Mouse (Mus musculus): ENCODE measurements around the gene Sstr5. TPM values are rescaled to one million over a fixed set of nuclear protein-coding genes. Genes with fewer than 3 reads are reported as not detected.

Sstr5 gene
- polyA plus RNA-seq, 1 experiment from 2014 or later: 0.93 TPM

- Histone ChIP-seq H3K9ac (replicated peaks) (no peak overlapping the region), H3K27ac (replicated peaks) (no peak overlapping the region), H3K4me2 (peak overlapping the region; percentile 23), H3K27me3 (replicated peaks) (peaks cover 39% of the 10 kb centered on the region), H3K4me1 (peaks cover 18% of the 10 kb centered on the region), H3K4me3 (replicated peaks) (no peak overlapping the region), H3K36me3 (no peaks in the 10 kb centered on the region), H3K9me3 (replicated peaks) (no peaks in the 10 kb centered on the region)
- peak; percentile 35; the same call in 1 of the 2 replicates for ATAC-seq (ENCODE audit: low FRiP score)
- WGBS: 32% methylated on average over 8 of the region's 8 CpGs
Measured at GRCm38 (mm10) chr17:25471418-25471817, 25.7 kb downstream of the Sstr5 start.

GRCm38 (mm10) chr17:25469798-25470197, 27.3 kb downstream of the Sstr5 start:
- ATAC-seq (ENCODE audit: low FRiP score): peak; percentile 61
- H3K9ac ChIP-seq (replicated peaks): no peak overlapping the region

GRCm38 (mm10) chr17:25468301-25468700, 28.8 kb downstream of the Sstr5 start:
- ATAC-seq (ENCODE audit: low FRiP score): no peak
- WGBS: 71% methylated on average over 6 of the region's 6 CpGs

More at GRCm38 (mm10) chr17:25469798-25470197, 27.3 kb downstream of the Sstr5 start:
- 37% methylated on average over 8 of the region's 8 CpGs for WGBS
- Histone ChIP-seq H3K4me3 (replicated peaks) (no peak overlapping the region), H3K27ac (replicated peaks) (no peak overlapping the region), H3K27me3 (replicated peaks) (peaks cover 30% of the 10 kb centered on the region), H3K9me3 (replicated peaks) (no peaks in the 10 kb centered on the region), H3K4me1 (peaks cover 17% of the 10 kb centered on the region), H3K36me3 (no peaks in the 10 kb centered on the region), H3K4me2 (no peak overlapping the region)

GRCm38 (mm10) chr17:25467781-25468180, 29.3 kb downstream of the Sstr5 start:
- 74% methylated on average over 6 of the region's 6 CpGs for WGBS
- Histone ChIP-seq H3K9ac (replicated peaks) (no peak overlapping the region), H3K4me3 (replicated peaks) (no peak overlapping the region), H3K4me2 (no peak overlapping the region), H3K4me1 (peaks cover 9% of the 10 kb centered on the region; the same call in 1 of the 2 replicates), H3K9me3 (replicated peaks) (no peaks in the 10 kb centered on the region), H3K27me3 (replicated peaks) (peaks cover 16% of the 10 kb centered on the region), H3K36me3 (no peaks in the 10 kb centered on the region), H3K27ac (replicated peaks) (no peak overlapping the region)
- no peak for ATAC-seq (ENCODE audit: low FRiP score)

More at GRCm38 (mm10) chr17:25468301-25468700, 28.8 kb downstream of the Sstr5 start:
- Histone ChIP-seq H3K36me3 (no peaks in the 10 kb centered on the region), H3K27me3 (replicated peaks) (peaks cover 19% of the 10 kb centered on the region), H3K9ac (replicated peaks) (0 out of 2 replicates have a peak overlapping the region, but pooled peaks have one; percentile 10), H3K27ac (replicated peaks) (no peak overlapping the region), H3K4me3 (replicated peaks) (no peak overlapping the region), H3K4me2 (no peak overlapping the region), H3K4me1 (peaks cover 9% of the 10 kb centered on the region; the same call in 1 of the 2 replicates), H3K9me3 (replicated peaks) (no peaks in the 10 kb centered on the region)

- peaks cover 5% of the 10 kb centered on the region for H3K27me3 ChIP-seq (replicated peaks)
- no peaks in the 10 kb centered on the region for H3K9me3 ChIP-seq (replicated peaks)
- no peak overlapping the region for H3K9ac ChIP-seq (replicated peaks)
- no peak overlapping the region for H3K4me3 ChIP-seq (replicated peaks)
- WGBS: 96% methylated on average over 2 of the region's 2 CpGs
- no peaks in the 10 kb centered on the region for H3K36me3 ChIP-seq
- no peak overlapping the region for H3K4me2 ChIP-seq
- no peak for ATAC-seq (ENCODE audit: low FRiP score)
- H3K4me1 ChIP-seq: peaks cover 16% of the 10 kb centered on the region
- no peak overlapping the region for H3K27ac ChIP-seq (replicated peaks)
Measured at GRCm38 (mm10) chr17:25466257-25466656, 30.8 kb downstream of the Sstr5 start.

- no peak for ATAC-seq (ENCODE audit: low FRiP score)
- H3K27ac ChIP-seq (replicated peaks): no peak overlapping the region
Measured at GRCm38 (mm10) chr17:25464091-25464490, 33.0 kb downstream of the Sstr5 start.

GRCm38 (mm10) chr17:25463326-25463945, 33.7 kb downstream of the Sstr5 start:
- no peaks in the 10 kb centered on the region for H3K9me3 ChIP-seq (replicated peaks)
- H3K4me2 ChIP-seq: no peak overlapping the region
- peaks cover 8% of the 10 kb centered on the region for H3K4me1 ChIP-seq
- H3K9ac ChIP-seq (replicated peaks): no peak overlapping the region
- no peak for ATAC-seq (ENCODE audit: low FRiP score)
- 68% methylated on average over 4 of the region's 4 CpGs for WGBS
- H3K27ac ChIP-seq (replicated peaks): no peak overlapping the region
- no peak overlapping the region for H3K4me3 ChIP-seq (replicated peaks)
- H3K27me3 ChIP-seq (replicated peaks): no peaks in the 10 kb centered on the region; the same call in 1 of the 2 replicates
- no peaks in the 10 kb centered on the region for H3K36me3 ChIP-seq

More at GRCm38 (mm10) chr17:25464091-25464490, 33.0 kb downstream of the Sstr5 start:
- no peak overlapping the region for H3K4me2 ChIP-seq
- 86% methylated on average over 4 of the region's 4 CpGs for WGBS
- no peaks in the 10 kb centered on the region; the same call in 1 of the 2 replicates for H3K27me3 ChIP-seq (replicated peaks)
- no peak overlapping the region for H3K4me3 ChIP-seq (replicated peaks)
- H3K4me1 ChIP-seq: peaks cover 8% of the 10 kb centered on the region
- H3K9ac ChIP-seq (replicated peaks): no peak overlapping the region
- H3K9me3 ChIP-seq (replicated peaks): no peaks in the 10 kb centered on the region
- no peaks in the 10 kb centered on the region for H3K36me3 ChIP-seq

- no peak overlapping the region for H3K4me2 ChIP-seq
- peak; percentile 41; the same call in 1 of the 2 replicates for ATAC-seq (ENCODE audit: low FRiP score)
- no peaks in the 10 kb centered on the region for H3K9me3 ChIP-seq (replicated peaks)
- H3K4me1 ChIP-seq: peaks cover 8% of the 10 kb centered on the region
- H3K9ac ChIP-seq (replicated peaks): no peak overlapping the region; the same call in 1 of the 2 replicates
- H3K27me3 ChIP-seq (replicated peaks): no peaks in the 10 kb centered on the region; the same call in 1 of the 2 replicates
- H3K36me3 ChIP-seq: no peaks in the 10 kb centered on the region
- H3K4me3 ChIP-seq (replicated peaks): no peak overlapping the region
- H3K27ac ChIP-seq (replicated peaks): 0 out of 2 replicates have a peak overlapping the region, but pooled peaks have one; percentile 28
- 5% methylated on average over 9 of the region's 9 CpGs for WGBS
Measured at GRCm38 (mm10) chr17:25462236-25462875, 34.7 kb downstream of the Sstr5 start.

GRCm38 (mm10) chr17:25456540-25456939, 40.5 kb downstream of the Sstr5 start:
- no peak overlapping the region for H3K27ac ChIP-seq (replicated peaks)
- no peak overlapping the region for H3K9ac ChIP-seq (replicated peaks)
- H3K4me1 ChIP-seq: peaks cover 9% of the 10 kb centered on the region
- H3K4me3 ChIP-seq (replicated peaks): no peak overlapping the region
- no peaks in the 10 kb centered on the region for H3K9me3 ChIP-seq (replicated peaks)
- H3K27me3 ChIP-seq (replicated peaks): no peaks in the 10 kb centered on the region
- H3K36me3 ChIP-seq: no peaks in the 10 kb centered on the region
- ATAC-seq (ENCODE audit: low FRiP score): peak; percentile 61; the same call in 1 of the 2 replicates
- H3K4me2 ChIP-seq: no peak overlapping the region
- WGBS: 40% methylated on average over 8 of the region's 8 CpGs

GRCm38 (mm10) chr17:25454272-25454671, 42.8 kb downstream of the Sstr5 start, which contains the start of gene Tekt4:
Tekt4 (plus strand) TSS chr17:25454615.
- Histone ChIP-seq H3K4me3 (replicated peaks) (no peak within 1 kb of the TSS), H3K4me2 (no peak within 1 kb of the TSS), H3K27me3 (replicated peaks) (no peaks in the 10 kb centered on the region), H3K9me3 (replicated peaks) (no peaks in the 10 kb centered on the region), H3K27ac (replicated peaks) (0 out of 2 replicates have a peak within 1 kb of the TSS, but pooled peaks have one; percentile 39), H3K9ac (replicated peaks) (no peak within 1 kb of the TSS), H3K36me3 (no peaks in the 10 kb centered on the region), H3K4me1 (peaks cover 9% of the 10 kb centered on the region)
- WGBS: 46% methylated on average over 2 of the region's 2 CpGs
- ATAC-seq (ENCODE audit: low FRiP score): no peak

- Histone ChIP-seq H3K9me3 (replicated peaks) (no peaks in the 10 kb centered on the region), H3K36me3 (no peaks in the 10 kb centered on the region), H3K27me3 (replicated peaks) (no peaks in the 10 kb centered on the region), H3K4me1 (peaks cover 9% of the 10 kb centered on the region), H3K27ac (replicated peaks) (no peak overlapping the region), H3K4me2 (no peak overlapping the region), H3K9ac (replicated peaks) (no peak overlapping the region), H3K4me3 (replicated peaks) (no peak overlapping the region)
- WGBS: 80% methylated on average over 5 of the region's 5 CpGs
- ATAC-seq (ENCODE audit: low FRiP score): no peak
Measured at GRCm38 (mm10) chr17:25452246-25452965, 44.7 kb downstream of the Sstr5 start.
